ENCODE assay signal across 8 mouse cellular contexts in the genomic region with DNA sequence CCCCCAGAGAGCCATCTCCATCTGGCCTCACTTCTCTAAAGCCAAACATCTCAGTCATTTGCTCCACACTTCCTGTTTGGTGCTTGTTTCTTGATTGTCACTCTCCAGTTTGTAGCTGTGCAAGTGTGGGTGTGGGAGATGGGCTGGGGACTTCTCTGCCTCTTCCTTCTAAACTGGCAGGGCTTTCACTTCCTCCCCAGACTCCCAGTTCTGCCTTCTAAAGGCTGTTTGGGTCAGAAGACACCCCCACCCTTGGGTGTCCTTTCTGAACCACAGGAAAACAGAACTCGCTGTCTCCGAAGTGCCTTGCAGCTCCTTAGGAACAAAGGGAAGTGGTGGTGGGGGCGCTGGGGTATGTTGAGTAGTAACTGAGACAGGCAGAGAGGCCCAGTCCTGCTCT. TPM values are rescaled to one million over a fixed set of nuclear protein-coding genes. Genes with fewer than 3 reads are reported as not detected.
A peak's percentile ranks its signal among the peaks of the same experiment; 100 is the strongest.
DNase-seq lines count a peak whose midpoint lies in the region; ATAC-seq lines count a peak whose summit lies in the region.

No protein-coding gene starts in this region.

- no peaks in the 10 kb centered on the region for H3K36me3 ChIP-seq in heart, embryonic 10.5 days
- H3K36me3 ChIP-seq in macrophage (ENCODE audit: inconsistent target) = no peaks in the 10 kb centered on the region

- H3K79me2 ChIP-seq in macrophage (ENCODE audit: inconsistent target) = peaks cover 60% of the 10 kb centered on the region

- peak; percentile 71 for ATAC-seq in common myeloid progenitor, adult 5-6 weeks (replicated peaks; ENCODE audit: low read depth, poor library complexity, severe bottlenecking)
- ATAC-seq in erythroid progenitor cell, adult 5-6 weeks (replicated peaks; ENCODE audit: low FRiP score, poor library complexity, severe bottlenecking) = no peak

- peaks cover 64% of the 10 kb centered on the region for H3K27me3 ChIP-seq in heart, embryonic 10.5 days (ENCODE audit: insufficient read depth, poor library complexity, severe bottlenecking)

- H3K27ac ChIP-seq in heart, embryonic 10.5 days = no peak overlapping the region
- H3K27ac ChIP-seq in macrophage = peak overlapping the region; percentile 95

- WGBS in heart, embryonic 10.5 days = 68% methylated on average over 3 of the region's 3 CpGs
- WGBS in macrophage (ENCODE audit: missing documents) = 0% methylated on average over 3 of the region's 3 CpGs

- peaks cover 21% of the 10 kb centered on the region; the same call in 1 of the 2 replicates for H3K4me1 ChIP-seq in heart, embryonic 10.5 days

- no peak overlapping the region for H3K4me3 ChIP-seq in heart, embryonic 10.5 days
- H3K4me3 ChIP-seq in macrophage (ENCODE audit: inconsistent target) = no peak overlapping the region; the same call in 1 of the 2 replicates

- peak; percentile 45 to 83 for DNase-seq in heart, adult 18-20 months
- DNase-seq in heart, embryonic 10.5 days (ENCODE audit: low spot score) = no peak
- DNase-seq in 416B (ENCODE audit: low read depth) = peak; percentile 58
- DNase-seq in Muller cell, postnatal 12 days (ENCODE audit: inconsistent ontology term) = no peak
- no peak for DNase-seq in embryo, embryonic 11 days

- no peaks in the 10 kb centered on the region for H3K9me3 ChIP-seq in heart, embryonic 10.5 days

RNA-seq across cellular contexts. Expression of gene Il6ra, which starts 1.8 kb away (rescaled TPM):
- 1 to 10 TPM; 4.2 to 5.6 TPM for total RNA-seq in heart, adult 18-20 months (2021)
- 0.28 and 0.48 TPM in 2 replicates for polyA plus RNA-seq in heart, embryonic 10.5 days (2016; fragmentation: Nextera tagmentation; extraction: Ambion mirVana)
- total RNA-seq in common myeloid progenitor, adult 5-6 weeks (2017) = 10.4 and 11.6 TPM in 2 replicates
- 10 to 100 TPM in 21 of 26 experiments, 1 to 10 TPM in 5; 1.8 to 69.3 (median 37.4) TPM for total RNA-seq in macrophage (2018; cell fraction: chromatin; rRNA removed)
- 10 to 100 TPM in 25 of 26 experiments, 1 to 10 TPM in 1; 9.7 to 75.5 (median 34.8) TPM for total RNA-seq in macrophage (2018; cell fraction: cytosol; rRNA removed)
- 100 to 1,000 TPM in 2 of 26 experiments, 10 to 100 TPM in 24; 11.0 to 113 (median 57.1) TPM for total RNA-seq in macrophage (2018; cell fraction: nucleus; rRNA removed)
- polyA plus RNA-seq in macrophage (2018) = 19.4 to 52.9 TPM (median 29.9 TPM) in 3 replicates
- 5.8 and 10.5 TPM in 2 replicates for total RNA-seq in erythroid progenitor cell, adult 5-6 weeks (2015; ENCODE audit: low replicate concordance)
- total RNA-seq in erythroid progenitor cell, adult 5-6 weeks (2017; ENCODE audit: low replicate concordance) = 0.90 and 2.3 TPM in 2 replicates

RNA-seq across cellular contexts. Expression of gene Atp8b2, which starts 52.1 kb away (rescaled TPM):
- 10 to 100 TPM; 14.7 to 14.9 TPM for total RNA-seq in heart, adult 18-20 months (2021)
- polyA plus RNA-seq in heart, embryonic 10.5 days (2016; fragmentation: Nextera tagmentation; extraction: Ambion mirVana) = 15.3 and 17.7 TPM in 2 replicates
- 14.8 and 16.5 TPM in 2 replicates for total RNA-seq in common myeloid progenitor, adult 5-6 weeks (2017)
- 100 to 1,000 TPM in 1 of 26 experiments, 10 to 100 TPM in 22, 1 to 10 TPM in 3; 5.4 to 106 (median 49.9) TPM for total RNA-seq in macrophage (2018; cell fraction: chromatin; rRNA removed)
- total RNA-seq in macrophage (2018; cell fraction: cytosol; rRNA removed) = 10 to 100 TPM in 15 of 26 experiments, 1 to 10 TPM in 11; 5.0 to 15.7 (median 10.8) TPM
- total RNA-seq in macrophage (2018; cell fraction: nucleus; rRNA removed) = 10 to 100 TPM in 25 of 26 experiments, 1 to 10 TPM in 1; 9.4 to 81.2 (median 22.3) TPM
- polyA plus RNA-seq in macrophage (2018) = 8.0 to 10.1 TPM (median 10.0 TPM) in 3 replicates
- 1.8 TPM in 1 of 2 replicates, not detected in the other for total RNA-seq in erythroid progenitor cell, adult 5-6 weeks (2015; ENCODE audit: low replicate concordance)
- 1.2 and 2.1 TPM in 2 replicates for total RNA-seq in erythroid progenitor cell, adult 5-6 weeks (2017; ENCODE audit: low replicate concordance)

Comparison
In these comparisons a context has a peak if more than half of its experiments do, and no peak if none do; other contexts are left out.
1. DNase-seq: peak in heart, adult 18-20 months (2 of 2) and 416B (single experiment); none in heart, embryonic 10.5 days (single experiment), Muller cell, postnatal 12 days (single experiment) and embryo, embryonic 11 days (single experiment).